In the genomic region with DNA sequence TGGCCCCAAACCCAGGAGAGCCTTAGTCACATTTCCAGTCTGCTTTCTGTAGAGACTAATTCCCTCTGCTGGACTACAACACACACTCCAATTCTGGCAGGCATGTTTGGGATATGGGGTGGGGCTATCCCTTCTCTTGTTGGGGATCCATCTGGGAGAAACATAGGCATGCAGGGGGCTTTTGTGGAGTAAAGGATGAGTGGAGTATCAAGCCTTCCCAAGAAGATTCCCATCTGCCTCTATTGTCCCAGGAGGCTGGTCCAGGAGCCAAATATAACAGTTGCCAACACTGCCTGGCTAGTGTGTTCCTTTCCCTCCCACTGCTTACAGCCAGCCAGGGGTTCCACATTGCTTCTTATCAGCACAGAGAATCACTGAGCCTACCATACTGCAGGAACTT, we compare ENCODE assay signal across 16 mouse cellular contexts. TPM values are rescaled to one million over a fixed set of nuclear protein-coding genes. Genes with fewer than 3 reads are reported as not detected.
A peak's percentile ranks its signal among the peaks of the same experiment; 100 is the strongest.
DNase-seq lines count a peak whose midpoint lies in the region; ATAC-seq and TF ChIP-seq lines count a peak whose summit lies in the region.
"Had no signal": no experiment of that assay in that cellular context is flagged by ENCODE, and none has a peak within 500 bp of the region (broad histone marks: within the 10 kb centered on the region; RNA-seq: fewer than 3 reads in every experiment).

No protein-coding gene starts in this region.

- H3K4me3 ChIP-seq in testis, adult 2 months (ENCODE audit: control insufficient read depth, low read depth, low read length) = peak overlapping the region; percentile 43
- no peak overlapping the region for H3K4me3 ChIP-seq in kidney, embryonic 15.5 days (replicated peaks)
- no peak overlapping the region for H3K4me3 ChIP-seq in kidney, embryonic 16.5 days (ENCODE audit: low read length)
- H3K4me3 ChIP-seq: neural tube, embryonic 12.5 days had no signal

- H3K4me2 ChIP-seq in kidney, embryonic 15.5 days = no peak overlapping the region
- no peak overlapping the region for H3K4me2 ChIP-seq in kidney, embryonic 16.5 days (replicated peaks; ENCODE audit: low read depth, low read length)

- no peak overlapping the region for H3K9ac ChIP-seq in kidney, embryonic 15.5 days
- H3K9ac ChIP-seq in kidney, embryonic 16.5 days (replicated peaks; ENCODE audit: low read length) = no peak overlapping the region
- H3K9ac ChIP-seq: embryonic facial prominence, embryonic 15.5 days; midbrain, embryonic 12.5 days; neural tube, embryonic 12.5 days had no signal

- ATAC-seq in kidney, embryonic 15.5 days (replicated peaks; ENCODE audit: low FRiP score) = no peak
- no peak for ATAC-seq in kidney, embryonic 16.5 days (ENCODE audit: low FRiP score, low TSS enrichment)

- H3K36me3 ChIP-seq in testis, adult 2 months (ENCODE audit: control insufficient read depth, insufficient read depth, low read length) = no peaks in the 10 kb centered on the region
- no peaks in the 10 kb centered on the region for H3K36me3 ChIP-seq in kidney, embryonic 15.5 days
- H3K36me3 ChIP-seq in kidney, embryonic 16.5 days (ENCODE audit: insufficient read depth, low read length) = no peaks in the 10 kb centered on the region
- H3K36me3 ChIP-seq: embryonic facial prominence, embryonic 15.5 days; midbrain, embryonic 12.5 days; neural tube, embryonic 12.5 days had no signal

- no peak for TF ChIP-seq POLR2A in testis, adult 2 months (IDR thresholded peaks at IDR 0.05; ENCODE audit: control insufficient read depth, low read depth, low read length)

- no peaks in the 10 kb centered on the region for H3K27me3 ChIP-seq in testis, adult 2 months (ENCODE audit: control insufficient read depth, insufficient read depth, low read length)
- no peaks in the 10 kb centered on the region for H3K27me3 ChIP-seq in kidney, embryonic 15.5 days
- no peaks in the 10 kb centered on the region for H3K27me3 ChIP-seq in kidney, embryonic 16.5 days (ENCODE audit: insufficient read depth, low read length)
- H3K27me3 ChIP-seq: embryonic facial prominence, embryonic 15.5 days; neural tube, embryonic 12.5 days had no signal

- no peak for TF ChIP-seq CTCF in testis, adult 2 months (IDR thresholded peaks at IDR 0.05; ENCODE audit: control insufficient read depth, insufficient read depth, insufficient replicate concordance, low read depth, low read length)

- peak; percentile 51 for DNase-seq in adrenal gland, postnatal 10 days
- no peak for DNase-seq in adrenal gland, adult 18-20 months (ENCODE audit: low spot score in 2 of 2)
- DNase-seq in heart, adult 9 months (ENCODE audit: low spot score in 2 of 2) = peak; percentile 50 to 64
- no peak for DNase-seq in heart, adult 8-10 months (ENCODE audit: low spot score)
- DNase-seq in testis, postnatal 14 days (ENCODE audit: low spot score) = no peak

- no peak overlapping the region for H3K27ac ChIP-seq in testis, adult 2 months (ENCODE audit: control insufficient read depth, insufficient read depth, low read depth, low read length)
- no peak overlapping the region for H3K27ac ChIP-seq in kidney, embryonic 15.5 days
- H3K27ac ChIP-seq in kidney, embryonic 16.5 days (ENCODE audit: low read length) = no peak overlapping the region
- H3K27ac ChIP-seq: embryonic facial prominence, embryonic 15.5 days; midbrain, embryonic 12.5 days; neural tube, embryonic 12.5 days had no signal

- no peaks in the 10 kb centered on the region for H3K9me3 ChIP-seq in kidney, embryonic 15.5 days (replicated peaks)
- no peaks in the 10 kb centered on the region for H3K9me3 ChIP-seq in kidney, embryonic 16.5 days (ENCODE audit: low read length)
- H3K9me3 ChIP-seq: embryonic facial prominence, embryonic 15.5 days; midbrain, embryonic 12.5 days; neural tube, embryonic 12.5 days had no signal

- peaks cover 10% of the 10 kb centered on the region for H3K4me1 ChIP-seq in testis, adult 2 months (ENCODE audit: control insufficient read depth, insufficient read depth, low read length)
- peaks cover 9% of the 10 kb centered on the region; the same call in 1 of the 2 replicates for H3K4me1 ChIP-seq in kidney, embryonic 15.5 days
- H3K4me1 ChIP-seq in kidney, embryonic 16.5 days (ENCODE audit: insufficient read depth, low read length) = 0 out of 2 replicates have a peak, but pooled peaks cover 9% of the 10 kb centered on the region
- H3K4me1 ChIP-seq: embryonic facial prominence, embryonic 15.5 days; midbrain, embryonic 12.5 days; neural tube, embryonic 12.5 days had no signal

RNA-seq across cellular contexts. Expression of a gene that starts 7.0 kb away (rescaled TPM):
- 10 to 100 TPM; 51.8 to 56.9 TPM for total RNA-seq in adrenal gland, postnatal 10 days (2021)
- 10 to 100 TPM; 21.6 to 53.1 TPM for total RNA-seq in adrenal gland, adult 18-20 months (2021)
- 10 to 100 TPM; 37.7 to 48.5 (median 38.6) TPM for total RNA-seq in heart, adult 8-10 months (2022)
- 7.8 and 14.0 TPM in 2 replicates for polyA plus RNA-seq in testis, adult 2 months (2012; rRNA removed)
- 0.72 and 1.6 TPM in 2 replicates for polyA plus RNA-seq in kidney, embryonic 15.5 days (2015; fragmentation: Nextera tagmentation; extraction: Ambion mirVana)
- polyA plus RNA-seq in kidney, embryonic 16.5 days (2015; fragmentation: Nextera tagmentation; extraction: Ambion mirVana) = 0.70 and 0.77 TPM in 2 replicates
- total RNA-seq: common myeloid progenitor, adult 5-6 weeks had no signal
- polyA plus RNA-seq: activated CD4-positive, CD25-positive, alpha-beta regulatory T cell, adult 4 months; hindbrain, embryonic 11.5 days; kidney, embryonic 14.5 days; liver, embryonic 11.5 days; neural tube, embryonic 12.5 days had no signal

RNA-seq across cellular contexts. Expression of a gene that starts 44.7 kb away (rescaled TPM):
- 10 to 100 TPM; 40.7 to 44.3 TPM for total RNA-seq in adrenal gland, postnatal 10 days (2021)
- total RNA-seq in adrenal gland, adult 18-20 months (2021) = 10 to 100 TPM; 27.3 to 34.6 TPM
- 10 to 100 TPM; 25.0 to 27.2 (median 27.0) TPM for total RNA-seq in heart, adult 8-10 months (2022)
- 15.3 and 20.3 TPM in 2 replicates for polyA plus RNA-seq in testis, adult 2 months (2012; rRNA removed)
- 125 and 133 TPM in 2 replicates for polyA plus RNA-seq in kidney, embryonic 15.5 days (2015; fragmentation: Nextera tagmentation; extraction: Ambion mirVana)
- polyA plus RNA-seq in kidney, embryonic 16.5 days (2015; fragmentation: Nextera tagmentation; extraction: Ambion mirVana) = 133 and 137 TPM in 2 replicates

RNA-seq across cellular contexts. Expression of a gene that starts 44.7 kb away (rescaled TPM):
- total RNA-seq in adrenal gland, postnatal 10 days (2021) = 10 to 100 TPM; 54.8 to 61.9 TPM
- total RNA-seq in adrenal gland, adult 18-20 months (2021) = 10 to 100 TPM; 53.5 to 76.3 TPM
- total RNA-seq in heart, adult 8-10 months (2022) = 10 to 100 TPM; 39.8 to 46.0 (median 43.6) TPM
- polyA plus RNA-seq in testis, adult 2 months (2012; rRNA removed) = 20.6 and 24.7 TPM in 2 replicates
- 73.2 and 75.9 TPM in 2 replicates for polyA plus RNA-seq in kidney, embryonic 15.5 days (2015; fragmentation: Nextera tagmentation; extraction: Ambion mirVana)
- polyA plus RNA-seq in kidney, embryonic 16.5 days (2015; fragmentation: Nextera tagmentation; extraction: Ambion mirVana) = 69.8 and 73.4 TPM in 2 replicates

RNA-seq across cellular contexts. Expression of a gene that starts 58.1 kb away (rescaled TPM):
- total RNA-seq in adrenal gland, postnatal 10 days (2021) = under 1 TPM; 0.48 to 0.99 TPM
- total RNA-seq in adrenal gland, adult 18-20 months (2021) = under 1 TPM in 1 of 2 experiments, not detected in 1; 0.07 TPM
- under 1 TPM; 0.11 to 0.28 (median 0.20) TPM for total RNA-seq in heart, adult 8-10 months (2022)
- polyA plus RNA-seq in testis, adult 2 months (2012; rRNA removed) = 0.05 and 0.94 TPM in 2 replicates
- polyA plus RNA-seq in kidney, embryonic 15.5 days (2015; fragmentation: Nextera tagmentation; extraction: Ambion mirVana) = 7.5 and 7.7 TPM in 2 replicates
- 9.7 and 11.0 TPM in 2 replicates for polyA plus RNA-seq in kidney, embryonic 16.5 days (2015; fragmentation: Nextera tagmentation; extraction: Ambion mirVana)

Comparison
In these comparisons a context has a peak if more than half of its experiments do, and no peak if none do; other contexts are left out.
1. DNase-seq: peak in adrenal gland, postnatal 10 days (single experiment) and heart, adult 9 months (2 of 2); none in adrenal gland, adult 18-20 months (0 of 2), heart, adult 8-10 months (single experiment) and testis, postnatal 14 days (single experiment).